Mouse (Mus musculus) kidney, embryonic 15.5 days (tissue): Measurements from ENCODE around the gene Dst. TPM values are rescaled to one million over a fixed set of nuclear protein-coding genes. Genes with fewer than 3 reads are reported as not detected.

Experiments used
- ATAC-seq: fragments of 200-750 bp; cut with Nextera tagmentation; replicated peaks from 2 replicates; pipeline ENCODE4 v1.8.0; 2017; ENCODE audit warnings: moderate TSS enrichment; ENCODE audit not compliant: low FRiP score
- H3K27ac ChIP-seq: fragments of 300-500 bp; sonication (generic); 2 replicates; pipeline ENCODE4 v1.5.1; 2015; ENCODE audit warnings: mild to moderate bottlenecking, inconsistent platforms
- H3K27me3 ChIP-seq: fragments of 300-500 bp; sonication (generic); 2 replicates; pipeline ENCODE4 v1.6.1; 2015; ENCODE audit warnings: inconsistent platforms
- H3K36me3 ChIP-seq: fragments of 300-500 bp; sonication (generic); 2 replicates; pipeline ENCODE4 v1.6.1; 2015; ENCODE audit warnings: inconsistent platforms
- H3K4me1 ChIP-seq: fragments of 300-500 bp; sonication (generic); 2 replicates; pipeline ENCODE4 v1.6.1; 2015; ENCODE audit warnings: inconsistent platforms
- H3K4me2 ChIP-seq: fragments of 300-500 bp; sonication (generic); 2 replicates; pipeline ENCODE4 v1.6.1; 2015; ENCODE audit warnings: moderate library complexity, mild to moderate bottlenecking, inconsistent platforms
- H3K4me3 ChIP-seq: fragments of 300-500 bp; sonication (generic); replicated peaks from 2 replicates; pipeline ENCODE4 v1.5.1; 2015; ENCODE audit warnings: mild to moderate bottlenecking, inconsistent platforms
- H3K9ac ChIP-seq: fragments of 300-500 bp; sonication (generic); 2 replicates; pipeline ENCODE4 v1.6.1; 2015; ENCODE audit warnings: mild to moderate bottlenecking, inconsistent platforms
- H3K9me3 ChIP-seq: fragments of 300-500 bp; sonication (generic); replicated peaks from 2 replicates; pipeline ENCODE4 v1.6.1; 2016; ENCODE audit warnings: inconsistent platforms
- WGBS: fragments of 180-500 bp; shearing (Covaris S2); methylation state at CpG from one replicate; pipeline ENCODE4 v1.1.7; 2015; ENCODE audit warnings: mixed read lengths; 5-methylcytosine and 5-hydroxymethylcytosine counted together
- polyA plus RNA-seq: library from polyadenylated mRNA; unstranded; fragments of >200 nt; fragmentation: Nextera tagmentation; extraction: Ambion mirVana; gene quantifications from 2 replicates; pipeline ENCODE4 v1.2.1, GENCODE M21; 2015

Gene Dst
- polyA plus RNA-seq, 1 experiment from 2014 or later = 27.9 TPM

- H3K36me3 ChIP-seq = no peaks in the 10 kb centered on the region
- H3K4me3 ChIP-seq = no peak overlapping the region
- H3K4me2 ChIP-seq = no peak overlapping the region
- WGBS = 58% methylated on average over 1 of the region's 1 CpGs
- H3K4me1 ChIP-seq = peaks cover 44% of the 10 kb centered on the region
- H3K9ac ChIP-seq = no peak overlapping the region
- H3K9me3 ChIP-seq = no peaks in the 10 kb centered on the region
- no peaks in the 10 kb centered on the region for H3K27me3 ChIP-seq
- H3K27ac ChIP-seq = 0 out of 2 replicates have a peak overlapping the region, but pooled peaks have one; percentile 33
- ATAC-seq = no peak; the same call in 1 of the 2 replicates
These were observed 125.5 kb downstream of the Dst start for GRCm38 (mm10) chr1:34033478-34033877.

GRCm38 (mm10) chr1:34033958-34034357 lies 125.9 kb downstream of the Dst start:
- no peaks in the 10 kb centered on the region for H3K36me3 ChIP-seq
- H3K9me3 ChIP-seq = no peaks in the 10 kb centered on the region
- H3K4me1 ChIP-seq = peaks cover 40% of the 10 kb centered on the region
- H3K9ac ChIP-seq = no peak overlapping the region
- H3K4me2 ChIP-seq = no peak overlapping the region
- H3K27me3 ChIP-seq = no peaks in the 10 kb centered on the region
- H3K27ac ChIP-seq = 0 out of 2 replicates have a peak overlapping the region, but pooled peaks have one; percentile 33
- 82% methylated on average over 3 of the region's 3 CpGs for WGBS
- H3K4me3 ChIP-seq = no peak overlapping the region
- no peak for ATAC-seq

DNA sequence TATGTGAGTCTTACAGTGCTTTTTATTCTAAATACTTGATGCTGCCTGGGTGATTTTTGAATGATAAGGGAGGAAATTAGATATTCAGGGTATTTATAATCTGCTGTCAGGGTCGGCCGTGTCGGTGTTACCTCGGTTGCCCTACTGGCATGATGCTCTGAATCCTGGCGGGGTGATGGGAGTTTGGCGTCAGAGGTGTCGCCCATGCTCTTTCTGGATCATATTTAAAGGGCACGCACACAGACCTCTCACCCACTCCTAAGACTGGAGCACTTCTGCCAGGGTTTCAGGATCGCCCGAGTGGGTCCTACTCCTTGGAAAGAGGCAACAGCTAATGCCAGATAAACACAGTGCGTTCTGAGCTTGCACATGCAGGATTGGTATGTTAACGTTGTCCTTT lies 128.1 kb downstream of the Dst start:
- Histone ChIP-seq H3K27me3 (no peaks in the 10 kb centered on the region), H3K27ac (no peak overlapping the region), H3K4me3 (no peak overlapping the region), H3K4me2 (no peak overlapping the region), H3K4me1 (peaks cover 38% of the 10 kb centered on the region), H3K36me3 (no peaks in the 10 kb centered on the region), H3K9ac (no peak overlapping the region), H3K9me3 (no peaks in the 10 kb centered on the region)
- WGBS = 70% methylated on average over 12 of the region's 12 CpGs
- no peak for ATAC-seq

- Histone ChIP-seq H3K27ac (no peak overlapping the region), H3K4me3 (no peak overlapping the region), H3K27me3 (no peaks in the 10 kb centered on the region), H3K4me1 (peaks cover 33% of the 10 kb centered on the region), H3K4me2 (no peak overlapping the region), H3K9me3 (no peaks in the 10 kb centered on the region), H3K9ac (no peak overlapping the region), H3K36me3 (no peaks in the 10 kb centered on the region)
- WGBS = 86% methylated on average over 7 of the region's 7 CpGs
- no peak for ATAC-seq
These were observed 130.5 kb downstream of the Dst start for GRCm38 (mm10) chr1:34038571-34038970.

DNA sequence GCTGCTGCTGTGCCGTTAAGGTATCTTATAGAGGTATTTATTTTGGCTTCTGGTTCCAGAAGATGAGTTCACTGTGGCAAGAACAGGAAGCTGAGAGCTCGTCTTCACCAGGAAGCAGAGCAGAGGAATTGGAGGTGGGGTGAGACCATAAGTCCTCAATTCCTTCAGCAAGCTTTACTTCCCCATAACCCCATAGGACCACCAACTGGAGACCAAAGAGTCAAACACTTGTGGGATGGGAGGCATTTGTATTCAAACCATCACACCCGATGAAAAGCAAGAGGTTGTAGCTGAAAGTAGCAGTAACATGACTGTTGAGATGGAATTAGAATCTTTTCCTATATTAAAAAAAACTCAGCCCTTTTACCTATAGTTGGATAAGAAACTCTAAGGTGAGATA lies 132.0 kb downstream of the Dst start:
- WGBS = 36% methylated on average over 3 of the region's 3 CpGs

GRCm38 (mm10) chr1:34040901-34041721 lies 133.1 kb downstream of the Dst start:
- 25% methylated on average over 8 of the region's 8 CpGs for WGBS
- Histone ChIP-seq H3K27ac (peak overlapping the region; percentile 41; the same call in 1 of the 2 replicates), H3K27me3 (no peaks in the 10 kb centered on the region), H3K4me3 (no peak overlapping the region), H3K9ac (no peak overlapping the region), H3K9me3 (no peaks in the 10 kb centered on the region), H3K4me2 (peak overlapping the region; percentile 7; the same call in 1 of the 2 replicates), H3K36me3 (no peaks in the 10 kb centered on the region), H3K4me1 (peaks cover 21% of the 10 kb centered on the region)
- peak; percentile 75 for ATAC-seq

More for the DNA sequence above, 132.0 kb downstream of the Dst start:
- Histone ChIP-seq H3K4me3 (no peak overlapping the region), H3K4me2 (no peak overlapping the region), H3K9me3 (no peaks in the 10 kb centered on the region), H3K27ac (no peak overlapping the region), H3K9ac (no peak overlapping the region), H3K4me1 (peaks cover 25% of the 10 kb centered on the region), H3K27me3 (no peaks in the 10 kb centered on the region), H3K36me3 (no peaks in the 10 kb centered on the region)
- no peak for ATAC-seq

- no peaks in the 10 kb centered on the region for H3K27me3 ChIP-seq
- no peaks in the 10 kb centered on the region for H3K36me3 ChIP-seq
- peaks cover 14% of the 10 kb centered on the region for H3K4me1 ChIP-seq
- no peak overlapping the region for H3K4me3 ChIP-seq
- H3K27ac ChIP-seq = no peak overlapping the region
- no peaks in the 10 kb centered on the region for H3K9me3 ChIP-seq
- no peak overlapping the region for H3K4me2 ChIP-seq
- ATAC-seq = no peak
- no peak overlapping the region for H3K9ac ChIP-seq
- WGBS = 74% methylated on average over 3 of the region's 3 CpGs
These were observed 134.3 kb downstream of the Dst start for GRCm38 (mm10) chr1:34042299-34042698.

DNA sequence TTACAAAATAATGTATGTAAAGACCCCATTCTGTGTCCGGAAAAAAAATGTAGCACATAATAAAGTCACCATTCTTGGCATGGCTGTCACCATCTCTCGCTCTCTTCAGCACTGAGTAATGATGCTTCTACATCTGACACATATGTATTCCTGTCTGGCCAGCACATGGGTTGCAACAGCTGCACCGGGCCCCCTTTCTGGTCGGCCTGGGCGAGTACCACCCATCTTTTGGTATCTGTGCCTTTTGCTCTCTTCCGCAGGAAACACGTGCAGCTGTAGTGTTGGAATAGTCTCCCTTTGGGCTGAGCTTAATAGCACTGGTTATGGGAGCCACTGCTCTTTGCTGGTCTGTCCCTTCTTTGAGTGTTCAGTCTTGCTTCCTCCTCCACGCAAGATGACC lies 135.3 kb downstream of the Dst start:
- Histone ChIP-seq H3K9ac (no peak overlapping the region), H3K36me3 (no peaks in the 10 kb centered on the region), H3K4me1 (peaks cover 14% of the 10 kb centered on the region), H3K27me3 (no peaks in the 10 kb centered on the region), H3K4me2 (no peak overlapping the region), H3K4me3 (no peak overlapping the region), H3K9me3 (no peaks in the 10 kb centered on the region), H3K27ac (no peak overlapping the region)
- no peak for ATAC-seq
- 78% methylated on average over 8 of the region's 8 CpGs for WGBS

- Histone ChIP-seq H3K4me3 (no peak overlapping the region), H3K9ac (no peak overlapping the region), H3K4me2 (no peak overlapping the region), H3K9me3 (no peaks in the 10 kb centered on the region), H3K27me3 (no peaks in the 10 kb centered on the region), H3K4me1 (peaks cover 14% of the 10 kb centered on the region), H3K36me3 (no peaks in the 10 kb centered on the region), H3K27ac (no peak overlapping the region)
- no peak for ATAC-seq
- 89% methylated on average over 7 of the region's 7 CpGs for WGBS
These were observed 136.0 kb downstream of the Dst start for GRCm38 (mm10) chr1:34043836-34044550.

DNA sequence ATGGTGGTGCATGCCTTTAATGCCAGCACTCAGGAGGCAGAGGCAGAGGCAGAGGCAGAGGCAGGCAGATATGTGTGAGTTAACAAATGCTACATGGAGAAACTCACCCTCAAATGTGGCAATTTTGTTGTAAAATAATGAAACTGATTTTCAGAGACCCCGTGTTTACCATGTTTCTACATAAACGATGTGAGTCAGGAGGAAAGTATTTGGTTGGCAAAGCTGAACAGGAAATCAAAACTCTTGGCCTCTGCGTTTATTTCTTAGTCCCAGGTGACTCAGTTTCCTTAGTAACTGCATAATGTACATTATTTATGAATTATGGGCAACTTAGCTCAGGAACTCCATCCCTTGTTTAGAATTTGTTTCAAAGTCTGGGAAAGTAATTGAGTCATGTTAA lies 136.7 kb downstream of the Dst start:
- H3K4me3 ChIP-seq = no peak overlapping the region
- no peaks in the 10 kb centered on the region for H3K9me3 ChIP-seq
- H3K9ac ChIP-seq = no peak overlapping the region
- H3K4me1 ChIP-seq = peaks cover 13% of the 10 kb centered on the region
- no peaks in the 10 kb centered on the region for H3K27me3 ChIP-seq
- H3K27ac ChIP-seq = no peak overlapping the region
- 41% methylated on average over 3 of the region's 3 CpGs for WGBS
- no peak for ATAC-seq
- H3K36me3 ChIP-seq = no peaks in the 10 kb centered on the region
- no peak overlapping the region for H3K4me2 ChIP-seq

DNA sequence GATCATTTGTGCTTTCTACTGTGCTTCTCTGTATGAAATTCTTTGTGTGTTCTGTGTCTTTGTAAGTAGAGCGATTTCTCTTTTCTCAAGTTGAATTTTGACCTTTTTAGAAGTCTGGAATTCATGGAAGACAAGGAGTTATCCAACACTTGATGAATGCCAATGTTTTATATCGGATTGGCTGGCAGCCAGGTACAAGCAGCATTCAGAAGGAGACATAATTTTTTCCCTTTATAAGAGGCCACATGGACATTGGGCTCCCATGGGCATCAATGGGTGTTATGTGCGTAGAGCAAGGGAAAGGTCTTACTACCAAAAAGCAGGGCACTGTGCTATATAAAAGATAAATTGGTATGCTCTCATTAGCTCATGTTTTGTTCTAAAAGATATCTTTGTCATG lies 139.3 kb downstream of the Dst start:
- H3K27me3 ChIP-seq = no peaks in the 10 kb centered on the region
- H3K4me3 ChIP-seq = no peak overlapping the region
- H3K4me1 ChIP-seq = peaks cover 9% of the 10 kb centered on the region
- no peak overlapping the region for H3K9ac ChIP-seq
- no peaks in the 10 kb centered on the region for H3K36me3 ChIP-seq
- H3K27ac ChIP-seq = no peak overlapping the region
- WGBS = 91% methylated on average over 3 of the region's 3 CpGs
- ATAC-seq = no peak
- no peak overlapping the region for H3K4me2 ChIP-seq
- no peaks in the 10 kb centered on the region for H3K9me3 ChIP-seq

DNA sequence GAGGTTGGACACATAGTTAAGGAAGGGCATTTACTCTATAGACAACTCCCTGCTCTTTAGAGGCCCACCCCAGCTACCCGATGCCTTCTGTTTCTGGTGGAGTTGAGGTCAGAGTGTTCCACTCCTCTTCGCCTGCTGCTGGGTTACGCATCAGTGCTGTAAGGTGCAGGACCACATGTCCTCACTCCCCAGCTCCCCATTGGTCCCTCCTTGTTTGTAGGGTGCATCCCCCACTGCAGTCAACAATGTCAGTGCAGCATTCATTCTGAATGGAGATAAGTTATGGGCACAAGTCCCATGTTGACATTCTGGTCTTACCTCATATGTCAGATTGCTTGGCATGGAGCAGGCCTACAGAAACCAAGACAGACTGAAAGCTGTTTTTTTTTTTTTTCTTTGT lies 143.2 kb downstream of the Dst start:
- H3K27me3 ChIP-seq = no peaks in the 10 kb centered on the region
- 0 out of 2 replicates have a peak overlapping the region, but pooled peaks have one; percentile 37 for H3K27ac ChIP-seq
- H3K4me2 ChIP-seq = no peak overlapping the region
- no peaks in the 10 kb centered on the region for H3K9me3 ChIP-seq
- ATAC-seq = peak; percentile 74
- 51% methylated on average over 3 of the region's 3 CpGs for WGBS
- no peaks in the 10 kb centered on the region for H3K36me3 ChIP-seq
- no peak overlapping the region for H3K4me3 ChIP-seq
- peaks cover 20% of the 10 kb centered on the region for H3K4me1 ChIP-seq
- H3K9ac ChIP-seq = no peak overlapping the region
